Mouse (Mus musculus) limb, embryonic 11.5 days (tissue): ENCODE results near the gene Thumpd3. TPM values are rescaled to one million over a fixed set of nuclear protein-coding genes. Genes with fewer than 3 reads are reported as not detected.

Experiments used
- ATAC-seq: fragments of 200-750 bp; cut with Nextera tagmentation; 2 replicates; pipeline ENCODE4 v1.8.0; 2017; ENCODE audit warnings: low read depth; ENCODE audit not compliant: insufficient number of reproducible peaks, low FRiP score, low TSS enrichment
- DNase-seq: peaks from one replicate; pipeline ENCODE4 v3.0.0-alpha.2; 2015; ENCODE audit warnings: low spot score
- H3K27ac ChIP-seq: fragments of 300-500 bp; sonication (generic); replicated peaks from 2 replicates; pipeline ENCODE4 v1.5.1; 2014; ENCODE audit warnings: low read depth, mild to moderate bottlenecking, low read length
- H3K27me3 ChIP-seq: fragments of 300-500 bp; sonication (generic); 2 replicates; pipeline ENCODE4 v1.6.1; 2014; ENCODE audit warnings: mild to moderate bottlenecking, low read length, mixed read lengths; ENCODE audit not compliant: control insufficient read depth, insufficient read depth
- H3K36me3 ChIP-seq: fragments of 300-500 bp; sonication (generic); 2 replicates; pipeline ENCODE4 v1.6.1; 2014; ENCODE audit warnings: mild to moderate bottlenecking, low read length, moderate library complexity, mixed read lengths; ENCODE audit not compliant: control insufficient read depth, insufficient read depth
- H3K4me1 ChIP-seq: fragments of 300-500 bp; sonication (generic); 2 replicates; pipeline ENCODE4 v1.6.1; 2014; ENCODE audit warnings: low read length, mixed read lengths; ENCODE audit not compliant: control insufficient read depth, insufficient read depth
- H3K4me2 ChIP-seq: fragments of 300-500 bp; sonication (generic); 2 replicates; pipeline ENCODE4 v1.6.1; 2014; ENCODE audit warnings: low read depth, mild to moderate bottlenecking, moderate library complexity; ENCODE audit not compliant: severe bottlenecking
- H3K4me3 ChIP-seq: fragments of 300-500 bp; sonication (generic); 2 replicates; pipeline ENCODE4 v1.5.1; 2014; ENCODE audit warnings: low read depth, low read length
- H3K9ac ChIP-seq: fragments of 300-500 bp; sonication (generic); 2 replicates; pipeline ENCODE4 v1.6.1; 2014; ENCODE audit warnings: mild to moderate bottlenecking, low read length
- H3K9me3 ChIP-seq: fragments of 300-500 bp; sonication (generic); 2 replicates; pipeline ENCODE4 v1.6.1; 2016; ENCODE audit warnings: low read length; ENCODE audit not compliant: control insufficient read depth
- WGBS: fragments of 180-500 bp; shearing (Covaris S2); extraction: QIAGEN DNeasy Blood & Tissue Kit; methylation state at CpG from one replicate; pipeline ENCODE4 v1.1.7; 2014; 5-methylcytosine and 5-hydroxymethylcytosine counted together
- polyA plus RNA-seq: library from polyadenylated mRNA; unstranded; fragments of >200 nt; fragmentation: Nextera tagmentation; extraction: Ambion mirVana; gene quantifications from 2 replicates; pipeline ENCODE4 v1.2.1, GENCODE M21; 2014

Thumpd3 gene
- polyA plus RNA-seq, 1 experiment from 2014 or later = 42.4 TPM

DNA sequence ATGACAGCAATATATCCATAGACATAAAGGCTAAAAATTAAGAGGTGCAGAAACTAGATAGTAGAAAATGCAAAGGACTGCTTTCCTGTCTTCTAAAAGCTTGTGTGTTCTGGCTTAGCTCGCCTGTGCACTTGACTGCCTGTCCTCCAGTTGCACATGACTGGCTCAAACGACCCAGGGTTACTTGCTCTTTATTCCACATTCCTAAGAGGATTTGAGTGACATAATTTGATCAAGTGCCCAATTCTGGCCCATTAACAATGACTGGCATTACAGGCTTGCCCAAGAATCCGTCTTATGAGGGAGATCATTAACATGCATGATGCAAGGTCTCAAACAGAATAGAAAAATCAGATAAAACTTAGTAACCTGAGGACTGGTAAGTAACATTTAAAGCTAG is 16.2 kb downstream of the Thumpd3 start:
- Histone ChIP-seq H3K9ac (no peak overlapping the region), H3K9me3 (no peaks in the 10 kb centered on the region), H3K4me3 (no peak overlapping the region), H3K4me2 (no peak overlapping the region), H3K27me3 (no peaks in the 10 kb centered on the region), H3K4me1 (no peaks in the 10 kb centered on the region), H3K27ac (no peak overlapping the region), H3K36me3 (peaks cover 10% of the 10 kb centered on the region; the same call in 1 of the 2 replicates)
- WGBS = 80% methylated on average over 3 of the region's 3 CpGs
- ATAC-seq (no peak), DNase-seq (no peak)

DNA sequence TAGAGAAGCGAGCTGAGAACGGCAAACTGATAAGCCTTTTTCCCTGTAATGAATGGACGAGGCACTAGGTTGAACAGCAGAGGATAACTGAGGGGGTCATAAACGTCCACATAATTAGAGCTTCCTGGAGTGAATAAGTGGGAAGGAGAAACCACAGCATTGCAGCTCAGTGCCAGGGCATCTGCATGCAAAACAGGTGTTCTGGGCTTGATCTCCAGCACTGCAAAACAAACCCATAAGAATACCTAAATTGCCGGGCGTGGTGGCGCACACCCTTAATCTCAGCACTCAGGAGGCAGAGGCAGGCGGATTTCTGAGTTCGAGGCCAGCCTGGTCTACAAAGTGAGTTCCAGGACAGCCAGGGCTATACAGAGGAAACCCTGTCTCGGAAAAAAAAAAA is 17.3 kb downstream of the Thumpd3 start:
- Histone ChIP-seq H3K27me3 (no peaks in the 10 kb centered on the region), H3K4me1 (no peaks in the 10 kb centered on the region), H3K9me3 (no peaks in the 10 kb centered on the region), H3K9ac (no peak overlapping the region), H3K27ac (no peak overlapping the region), H3K4me2 (no peak overlapping the region), H3K36me3 (peaks cover 14% of the 10 kb centered on the region; the same call in 1 of the 2 replicates), H3K4me3 (no peak overlapping the region)
- 89% methylated on average over 10 of the region's 10 CpGs for WGBS
- DNase-seq = no peak
- ATAC-seq = no peak

DNA sequence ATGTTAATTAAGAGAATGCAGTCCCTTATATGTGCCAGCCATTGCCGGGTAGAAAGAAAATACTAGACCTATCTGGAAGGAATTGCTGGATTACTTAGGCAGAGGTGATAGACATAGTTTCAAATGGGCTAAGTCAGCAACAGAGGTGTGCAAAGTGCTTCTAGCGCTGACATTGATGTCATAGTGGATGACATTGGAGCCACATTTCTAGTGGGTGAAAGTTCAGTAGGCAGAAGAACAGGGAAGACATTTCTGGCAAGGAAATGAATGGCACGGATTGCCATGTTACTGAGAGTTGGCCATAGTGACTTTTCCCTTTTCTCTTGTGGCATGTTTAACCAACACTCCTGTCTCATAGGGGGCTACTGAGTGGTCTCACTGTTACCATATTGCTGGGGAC is 19.2 kb downstream of the Thumpd3 start:
- H3K36me3 ChIP-seq = peaks cover 14% of the 10 kb centered on the region; the same call in 1 of the 2 replicates

DNA sequence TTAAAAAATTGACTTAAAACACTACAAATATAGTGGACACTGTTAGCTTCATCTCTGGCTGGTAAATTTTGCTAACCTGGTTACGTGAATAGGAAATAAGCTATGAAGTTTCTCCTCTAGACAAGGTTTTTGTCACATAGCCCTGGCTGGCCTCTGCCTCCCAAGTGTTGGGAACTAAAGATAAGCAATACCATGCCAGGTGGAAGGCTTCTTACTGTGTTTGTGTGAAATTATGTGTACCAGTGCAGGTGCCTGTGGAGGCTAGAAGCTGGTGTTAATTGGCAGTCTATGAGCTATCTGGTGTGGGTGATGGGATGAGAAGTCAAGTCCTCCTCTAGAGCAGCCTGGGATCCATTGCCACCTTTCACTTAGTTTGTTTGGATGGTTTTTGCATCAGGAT is 23.1 kb downstream of the Thumpd3 start:
- Histone ChIP-seq H3K36me3 (peaks cover 7% of the 10 kb centered on the region; the same call in 1 of the 2 replicates), H3K9me3 (no peaks in the 10 kb centered on the region), H3K9ac (no peak overlapping the region), H3K4me1 (no peaks in the 10 kb centered on the region), H3K27ac (no peak overlapping the region), H3K4me2 (no peak overlapping the region), H3K27me3 (no peaks in the 10 kb centered on the region), H3K4me3 (no peak overlapping the region)
- DNase-seq (no peak), ATAC-seq (no peak)
- WGBS = 97% methylated on average over 1 of the region's 1 CpGs

More for the DNA sequence above, 19.2 kb downstream of the Thumpd3 start:
- no peaks in the 10 kb centered on the region for H3K4me1 ChIP-seq
- ATAC-seq (no peak), DNase-seq (no peak)
- H3K27ac ChIP-seq = no peak overlapping the region
- H3K9me3 ChIP-seq = no peaks in the 10 kb centered on the region
- no peak overlapping the region for H3K4me2 ChIP-seq
- no peaks in the 10 kb centered on the region for H3K27me3 ChIP-seq
- H3K4me3 ChIP-seq = no peak overlapping the region
- H3K9ac ChIP-seq = no peak overlapping the region
- WGBS = 93% methylated on average over 3 of the region's 3 CpGs

DNA sequence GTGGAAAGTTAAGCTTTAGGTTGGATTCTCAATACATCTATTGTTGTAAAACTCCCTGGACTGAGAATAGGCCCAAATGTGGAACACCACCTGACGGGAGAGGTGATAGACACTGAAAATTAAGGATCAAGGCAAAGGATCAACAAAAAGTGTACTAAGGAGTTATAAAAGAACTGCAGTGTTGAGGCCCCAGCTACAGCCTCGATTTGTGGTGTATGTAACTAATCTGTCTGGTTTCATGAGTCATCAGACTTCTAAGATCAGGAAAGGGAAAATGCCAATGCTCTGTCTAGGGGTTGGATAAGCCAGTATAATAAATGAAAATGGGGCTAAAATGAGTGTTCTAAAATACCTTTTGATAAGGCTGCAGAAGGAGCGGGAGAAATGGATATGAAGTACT is 29.2 kb downstream of the Thumpd3 start:
- Histone ChIP-seq H3K36me3 (no peaks in the 10 kb centered on the region), H3K9me3 (no peaks in the 10 kb centered on the region), H3K4me2 (peak overlapping the region; percentile 57), H3K27me3 (no peaks in the 10 kb centered on the region), H3K4me3 (peak overlapping the region; percentile 93), H3K27ac (peak overlapping the region; percentile 100; the same call in 1 of the 2 replicates), H3K4me1 (peaks cover 4% of the 10 kb centered on the region; the same call in 1 of the 2 replicates), H3K9ac (peak overlapping the region; percentile 99)
- DNase-seq (no peak), ATAC-seq (no peak)
- WGBS = 43% methylated on average over 3 of the region's 3 CpGs

DNA sequence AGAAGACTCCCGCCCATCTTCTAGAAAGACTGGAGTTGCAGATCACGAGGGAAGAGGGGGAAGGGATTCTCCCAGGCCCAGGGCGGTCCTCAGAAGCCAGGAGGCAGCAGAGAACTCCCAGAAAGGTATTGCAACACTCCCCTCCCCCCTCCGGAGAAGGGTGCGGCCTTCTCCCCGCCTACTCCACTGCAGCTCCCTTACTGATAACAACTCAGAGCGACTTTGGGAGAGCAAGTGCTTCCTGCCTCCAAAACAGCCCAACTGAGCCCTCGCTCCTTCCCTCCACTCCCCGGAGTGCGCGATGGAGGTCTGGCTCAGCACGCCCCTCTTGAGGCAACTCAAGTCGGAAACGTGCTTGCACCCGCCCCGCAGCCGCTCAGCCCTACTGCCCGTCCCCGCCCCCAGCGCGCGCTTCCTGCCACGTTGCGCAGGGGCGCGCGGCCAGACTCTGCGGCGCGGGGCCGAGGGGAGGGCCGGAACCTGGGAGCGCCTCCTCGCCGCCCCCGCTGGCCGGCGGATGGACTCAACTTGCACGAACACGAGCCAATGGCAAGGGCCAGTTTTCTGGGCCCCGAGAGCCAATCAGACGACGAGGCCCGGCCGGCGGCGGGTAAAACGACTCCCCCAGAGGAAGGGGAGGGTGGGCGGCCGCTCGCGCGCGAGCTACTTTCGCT is 30.1 kb downstream of the Thumpd3 start:
- DNase-seq (peak; percentile 97), ATAC-seq (peak; percentile 91)
- peak overlapping the region; percentile 100 for H3K27ac ChIP-seq
- H3K9ac ChIP-seq = peak overlapping the region; percentile 99
- peak overlapping the region; percentile 57 for H3K4me2 ChIP-seq
- H3K4me3 ChIP-seq = peak overlapping the region; percentile 93
- H3K4me1 ChIP-seq = peaks cover 4% of the 10 kb centered on the region; the same call in 1 of the 2 replicates
- under 1% methylated on average over 19 of the region's 55 CpGs for WGBS
- H3K36me3 ChIP-seq = no peaks in the 10 kb centered on the region
- no peaks in the 10 kb centered on the region for H3K27me3 ChIP-seq
- H3K9me3 ChIP-seq = no peaks in the 10 kb centered on the region

DNA sequence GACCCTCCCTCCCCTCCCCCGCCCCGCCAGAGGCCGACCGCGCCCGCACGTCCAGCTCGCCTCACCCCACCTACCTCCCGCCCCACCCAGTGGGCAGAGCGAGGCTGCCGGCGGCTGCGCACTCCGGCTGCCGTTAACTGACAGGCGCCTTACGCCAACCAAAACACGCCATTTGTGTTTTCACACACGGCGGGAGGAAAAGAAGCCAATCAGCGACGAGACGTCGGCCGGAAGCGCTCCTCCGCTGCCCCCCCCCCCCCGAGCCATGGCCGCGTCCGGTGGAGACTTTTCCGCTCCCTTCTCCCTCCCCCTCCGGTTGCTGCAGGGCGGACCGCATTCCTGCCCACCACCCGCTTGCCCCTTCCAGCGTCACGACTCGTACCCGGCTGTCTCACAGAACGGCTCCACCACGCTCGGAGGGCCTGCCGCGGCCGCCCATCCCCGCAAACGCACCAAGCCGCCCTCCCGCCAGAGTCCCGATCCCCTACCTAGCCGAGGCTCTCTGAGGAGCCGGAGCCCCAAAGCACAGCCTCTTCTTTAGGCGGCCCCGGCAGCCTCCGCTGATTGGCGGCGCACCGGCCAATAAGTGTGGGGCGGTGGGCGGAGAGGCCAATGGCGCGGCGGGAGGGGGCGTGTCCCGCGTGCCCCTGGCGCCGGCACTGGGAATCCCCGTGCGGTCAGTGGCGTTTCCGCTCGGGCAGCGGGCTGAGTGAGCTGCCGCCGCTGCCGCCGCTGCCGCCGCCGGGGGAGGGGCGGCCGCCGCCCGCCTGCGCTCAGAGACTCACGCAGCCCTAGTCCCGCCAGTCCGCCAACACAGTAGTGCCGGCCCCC is 30.9 kb downstream of the Thumpd3 start, which contains the start of gene Setd5:
Gene Setd5, plus strand, starts transcription at position 680 of the 831 bp plus-strand sequence.
- H3K36me3 ChIP-seq = no peaks in the 10 kb centered on the region
- H3K27me3 ChIP-seq = no peaks in the 10 kb centered on the region
- H3K4me2 ChIP-seq = peak within 1 kb of the TSS; percentile 71
- H3K9ac ChIP-seq = peak within 1 kb of the TSS; percentile 99
- peaks cover 4% of the 10 kb centered on the region; the same call in 1 of the 2 replicates for H3K4me1 ChIP-seq
- peak within 1 kb of the TSS; percentile 100 for H3K27ac ChIP-seq
- ATAC-seq = peak; percentile 94
- peak within 1 kb of the TSS; percentile 93 for H3K4me3 ChIP-seq
- DNase-seq = peak; percentile 99
- H3K9me3 ChIP-seq = no peaks in the 10 kb centered on the region
- WGBS = 0% methylated on average over 53 of the region's 91 CpGs

DNA sequence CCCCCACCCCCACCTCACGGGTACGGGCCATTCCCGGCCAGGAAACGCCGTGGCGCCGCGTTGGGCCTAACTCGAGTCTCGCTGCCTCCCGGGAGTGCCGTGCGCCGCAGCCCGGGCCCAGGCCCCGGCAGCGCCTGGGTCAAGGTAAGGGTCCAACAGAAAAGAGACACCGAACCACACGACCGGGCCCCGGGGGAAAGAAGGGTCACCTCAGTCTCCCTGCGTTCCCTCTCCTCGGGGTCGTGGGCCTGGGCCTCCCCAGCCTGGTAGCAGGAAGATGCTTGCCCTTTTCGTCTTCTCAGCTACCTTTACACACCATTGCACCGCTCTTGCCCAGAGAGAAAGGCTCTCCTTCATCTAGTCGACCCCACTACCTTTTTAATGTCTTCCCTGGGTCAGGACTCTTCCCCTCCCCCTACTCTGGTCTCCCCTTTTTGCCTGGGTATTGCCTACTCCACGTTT is 31.6 kb downstream of the Thumpd3 start:
- H3K27ac ChIP-seq = peak overlapping the region; percentile 100
- no peaks in the 10 kb centered on the region for H3K27me3 ChIP-seq
- peak overlapping the region; percentile 71 for H3K4me2 ChIP-seq
- WGBS = 0% methylated on average over 28 of the region's 28 CpGs
- no peaks in the 10 kb centered on the region for H3K9me3 ChIP-seq
- H3K9ac ChIP-seq = peak overlapping the region; percentile 99
- H3K4me1 ChIP-seq = peaks cover 4% of the 10 kb centered on the region; the same call in 1 of the 2 replicates
- ATAC-seq (no peak), DNase-seq (no peak)
- no peaks in the 10 kb centered on the region for H3K36me3 ChIP-seq
- peak overlapping the region; percentile 93 for H3K4me3 ChIP-seq
